Mouse (Mus musculus) heart, postnatal 25 days (tissue): ENCODE data around the gene Cd47. TPM values are rescaled to one million over a fixed set of nuclear protein-coding genes. Genes with fewer than 3 reads are reported as not detected.
"Not testable (repeated sequence)": the region's sequence is repeated elsewhere in the genome, so short reads cannot be mapped to it uniquely, and the experiment has no call there.

Source experiments
- DNase-seq: peaks from one replicate; pipeline ENCODE4 v3.0.0; 2022; ENCODE audit warnings: low spot score
- intact Hi-C: fragments of 180-260 bp; cut with DNase I; formaldehyde crosslinking; loops from one replicate; pipeline ENCODE4 v1.15.1; 2025
- total RNA-seq, 2 experiments: library from RNA; stranded (reverse); gene quantifications; 2 replicates each; pipeline ENCODE4 v1.2.3; 2021

The Cd47 gene
- total RNA-seq, 2 experiments from 2014 or later: 73.5 to 76.4 TPM

- intact Hi-C loops: no loop called here
- DNase-seq: no peak
These were observed 17.8 kb downstream of the Cd47 start for GRCm38 (mm10) chr16:49818146-49818545.

GRCm38 (mm10) chr16:49818627-49819026 lies 18.3 kb downstream of the Cd47 start:
- DNase-seq: no peak
- intact Hi-C loops: no loop called here

- DNase-seq: no peak
- intact Hi-C loops: no loop called here
These were observed 19.2 kb downstream of the Cd47 start for GRCm38 (mm10) chr16:49819494-49819893.

- intact Hi-C loops: not testable (repeated sequence)
These were observed 30.6 kb downstream of the Cd47 start for GRCm38 (mm10) chr16:49830911-49831310.

GRCm38 (mm10) chr16:49832339-49832738 lies 32.0 kb downstream of the Cd47 start:
- intact Hi-C loops: no loop called here

More at GRCm38 (mm10) chr16:49830911-49831310, 30.6 kb downstream of the Cd47 start:
- not testable (repeated sequence) for DNase-seq

GRCm38 (mm10) chr16:49834130-49834693 lies 33.9 kb downstream of the Cd47 start:
- intact Hi-C loops: no loop called here
- DNase-seq: no peak

More at GRCm38 (mm10) chr16:49832339-49832738, 32.0 kb downstream of the Cd47 start:
- no peak for DNase-seq

GRCm38 (mm10) chr16:49836634-49837164 lies 36.4 kb downstream of the Cd47 start:
- intact Hi-C loops: no loop called here
- DNase-seq: no peak

- intact Hi-C loops: no loop called here
- DNase-seq: no peak
These were observed 38.6 kb downstream of the Cd47 start for GRCm38 (mm10) chr16:49838923-49839322.

GRCm38 (mm10) chr16:49839681-49840535 lies 39.6 kb downstream of the Cd47 start:
- DNase-seq: peak; percentile 5
- intact Hi-C loops: no loop called here

- no peak for DNase-seq
- intact Hi-C loops: no loop called here
These were observed 43.4 kb downstream of the Cd47 start for GRCm38 (mm10) chr16:49843723-49844122.

- intact Hi-C loops: no loop called here
- no peak for DNase-seq
These were observed 47.1 kb downstream of the Cd47 start for GRCm38 (mm10) chr16:49847224-49848003.

- no peak for DNase-seq
These were observed 48.3 kb downstream of the Cd47 start for GRCm38 (mm10) chr16:49848651-49849050.

GRCm38 (mm10) chr16:49852940-49853339 lies 52.6 kb downstream of the Cd47 start:
- DNase-seq: no peak
- intact Hi-C loops: loop anchor here (5.0 kb wide), 1 partner anchor 46 kb away; no protein-coding TSS in a partner anchor

More at GRCm38 (mm10) chr16:49848651-49849050, 48.3 kb downstream of the Cd47 start:
- intact Hi-C loops: no loop called here

- intact Hi-C loops: loop anchor here (2.0 to 5.0 kb wide), 3 partner anchors 46 to 153 kb away; no protein-coding TSS in a partner anchor
- DNase-seq: no peak
These were observed 53.3 kb downstream of the Cd47 start for GRCm38 (mm10) chr16:49853633-49854032.

GRCm38 (mm10) chr16:49854194-49854593 lies 53.9 kb downstream of the Cd47 start:
- intact Hi-C loops: loop anchor here (2.0 to 5.0 kb wide), 3 partner anchors 47 to 153 kb away; no protein-coding TSS in a partner anchor
- no peak for DNase-seq

GRCm38 (mm10) chr16:49854931-49855835 lies 54.9 kb downstream of the Cd47 start:
- intact Hi-C loops: loop anchor here (2.0 to 5.0 kb wide), 7 partner anchors 37 to 353 kb away; no protein-coding TSS in a partner anchor
- peak; percentile 91 for DNase-seq

GRCm38 (mm10) chr16:49855836-49856503 lies 55.6 kb downstream of the Cd47 start:
- intact Hi-C loops: loop anchor here (2.0 to 5.0 kb wide), 7 partner anchors 36 to 354 kb away; no protein-coding TSS in a partner anchor
- no peak for DNase-seq

- no peak for DNase-seq
- intact Hi-C loops: loop anchor here (2.0 to 5.0 kb wide), 5 partner anchors 36 to 354 kb away; no protein-coding TSS in a partner anchor
These were observed 56.3 kb downstream of the Cd47 start for GRCm38 (mm10) chr16:49856661-49857060.
